Mouse (Mus musculus) spleen, postnatal 14 days (tissue): ENCODE results near the gene Svip.

ENCODE experiments used
- DNase-seq, 2 experiments: peaks; one replicate each; pipeline ENCODE4 v3.0.0; 2021 to 2022; ENCODE audit warnings: low spot score in 2 of 2

Svip gene

DNA sequence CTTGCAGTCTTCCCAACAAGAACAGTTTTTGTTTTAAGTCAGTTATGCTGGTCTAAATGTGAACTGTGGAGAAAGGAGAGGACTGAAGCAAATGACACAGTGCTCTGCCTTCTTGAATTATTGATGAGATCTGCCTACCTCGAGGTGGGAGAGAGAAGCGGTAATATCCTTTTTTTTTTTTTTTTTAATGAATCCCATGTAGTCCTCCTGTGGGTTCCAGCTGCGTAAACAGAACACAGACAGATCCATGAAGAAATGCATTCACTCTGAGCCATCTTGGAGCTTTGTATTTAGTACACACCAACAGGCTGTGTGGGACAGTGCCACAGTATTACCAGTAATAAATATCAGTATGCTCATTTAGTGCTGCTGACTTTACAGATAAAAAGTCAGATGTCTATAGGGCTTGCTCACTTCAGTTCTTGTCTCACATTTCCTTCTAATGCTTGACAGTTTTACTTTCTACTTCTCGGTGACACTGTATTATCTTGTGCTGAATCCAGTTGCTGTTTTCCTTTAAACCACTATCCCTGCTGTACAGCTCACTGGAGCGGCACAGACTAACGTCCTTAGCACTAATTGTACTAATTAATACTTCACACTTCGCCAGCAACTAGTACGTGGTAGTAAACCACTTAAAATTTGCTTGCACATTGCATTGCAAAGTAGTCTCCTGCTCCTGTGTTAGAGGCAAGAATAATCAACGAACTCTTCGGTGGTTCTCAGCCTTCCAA is 43.4 kb downstream of the Svip start:
- DNase-seq, result no peak

DNA sequence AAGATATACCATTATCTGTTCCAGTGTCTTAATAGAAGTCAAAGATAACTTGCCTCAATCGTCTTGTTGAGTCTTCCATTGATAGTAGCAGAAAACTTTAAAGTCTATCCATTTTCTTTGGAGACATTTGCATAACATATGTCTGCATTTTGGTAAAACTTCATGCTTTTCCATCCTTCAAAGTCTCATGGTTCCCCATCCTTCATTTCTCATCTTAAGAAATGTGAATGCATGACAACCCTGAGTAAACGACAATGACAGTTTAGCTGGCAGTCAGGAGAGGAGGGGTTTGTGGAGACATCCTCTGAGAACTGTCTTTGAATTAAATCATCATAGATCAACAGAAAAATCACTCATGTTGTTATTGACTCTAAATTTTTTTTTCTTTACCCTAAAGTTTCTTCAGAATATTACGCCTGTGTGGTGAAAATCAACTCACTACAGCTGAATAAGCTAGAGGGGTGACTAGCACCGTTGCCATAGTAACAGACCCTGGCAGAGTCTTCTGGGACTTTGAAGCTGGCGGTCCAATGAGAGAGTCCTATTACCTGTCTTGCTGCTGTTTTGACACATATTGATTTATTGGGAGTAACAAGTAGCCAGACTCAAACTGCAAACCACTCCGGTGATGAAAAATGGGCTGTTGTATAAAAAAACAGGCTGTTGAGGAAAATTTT is 45.0 kb downstream of the Svip start:
- no peak for DNase-seq

DNA sequence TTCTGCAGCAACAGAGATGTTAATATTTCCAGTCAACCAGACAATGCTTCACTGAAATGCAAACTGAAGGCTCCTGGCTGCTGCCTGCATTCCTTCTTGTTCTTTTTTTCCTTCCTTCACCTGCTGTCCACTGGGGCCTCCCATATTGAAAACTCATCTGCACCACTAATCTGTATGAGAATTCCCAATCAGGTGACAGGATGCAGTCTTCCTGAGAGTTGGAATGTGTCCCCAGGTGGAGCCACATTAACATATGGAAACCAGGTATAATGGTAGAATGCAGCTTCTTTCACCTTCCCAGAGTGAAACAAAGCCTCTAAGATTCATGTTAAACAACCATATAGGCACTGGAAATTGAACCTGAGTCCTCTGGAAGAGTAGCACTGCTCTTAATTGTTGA is 48.1 kb downstream of the Svip start:
- no peak for DNase-seq

DNA sequence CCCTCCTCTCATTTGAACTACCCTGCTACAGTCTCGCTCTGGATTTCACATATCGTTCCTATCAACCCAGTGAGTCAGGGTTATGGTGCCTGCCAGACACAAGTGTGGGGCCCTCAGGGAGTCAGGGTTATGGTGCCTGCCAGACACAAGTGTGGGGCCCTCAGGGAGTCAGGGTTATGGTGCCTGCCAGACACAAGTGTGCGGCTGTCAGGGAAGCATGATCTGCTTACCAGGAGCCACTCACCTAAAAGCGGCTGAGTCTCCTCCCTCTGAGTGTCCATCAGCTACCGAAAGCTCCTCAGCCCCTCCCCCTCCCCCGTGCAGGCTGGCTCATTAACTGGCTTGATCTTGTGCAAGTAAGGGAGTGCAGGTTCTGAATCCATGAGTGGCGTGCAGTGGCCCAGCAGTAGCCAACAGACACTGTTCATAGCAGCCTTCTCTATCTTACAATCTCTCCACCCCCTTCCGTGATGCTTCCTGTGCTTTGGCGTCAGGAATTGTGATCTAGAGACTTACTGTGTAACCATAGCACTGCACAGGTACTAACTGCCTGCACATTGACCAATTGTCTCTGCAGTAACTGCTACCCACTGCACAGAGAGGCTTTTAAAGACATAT is 50.3 kb downstream of the Svip start:
- no peak for DNase-seq
